Mouse (Mus musculus) G1E (cell line): Measurements from ENCODE around the gene Cbx3.

Experiments
- CTCF ChIP-seq: IDR thresholded peaks from 2 replicates; pipeline ENCODE4 v1.5.1; 2012; ENCODE audit warnings: low read depth, low read length, inconsistent platforms, mixed read lengths
- GATA1 ChIP-seq: IDR thresholded peaks from 2 replicates; pipeline ENCODE4 v1.6.1; 2012; ENCODE audit warnings: borderline replicate concordance, low read length, inconsistent platforms, mixed read lengths
- TAL1 ChIP-seq: conservative IDR thresholded peaks from 2 replicates; pipeline ENCODE4 v1.6.1; 2012; ENCODE audit warnings: low read depth, low read length, inconsistent platforms, mixed read lengths

DNA sequence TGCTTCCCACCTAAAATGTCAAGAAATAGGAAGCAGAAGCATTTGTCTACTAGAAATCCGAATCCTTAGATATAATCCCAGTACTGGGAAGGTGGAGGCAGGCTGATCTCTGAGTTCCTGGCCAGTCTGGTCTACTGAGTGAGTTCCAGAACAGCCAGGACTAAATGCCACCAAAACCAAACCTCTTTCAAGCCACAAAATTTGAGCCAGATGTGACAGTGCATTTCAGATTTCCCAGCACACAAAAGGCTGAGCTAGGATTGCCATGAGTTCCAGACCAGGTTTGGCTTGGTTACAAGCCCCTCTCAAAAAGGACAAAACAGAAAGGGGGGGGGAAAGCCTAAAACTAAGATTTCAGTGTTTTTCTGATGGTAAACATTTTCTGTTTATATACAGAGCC lies 14.0 kb upstream of the Cbx3 start:
- TF ChIP-seq CTCF, result no peak
- TF ChIP-seq TAL1, result no peak
- TF ChIP-seq GATA1, result no peak
